Mouse (Mus musculus): ENCODE results near the gene Dph1.
"Not testable (repeated sequence)": the region's sequence is repeated elsewhere in the genome, so short reads cannot be mapped to it uniquely, and the experiment has no call there.

The Dph1 gene

DNA sequence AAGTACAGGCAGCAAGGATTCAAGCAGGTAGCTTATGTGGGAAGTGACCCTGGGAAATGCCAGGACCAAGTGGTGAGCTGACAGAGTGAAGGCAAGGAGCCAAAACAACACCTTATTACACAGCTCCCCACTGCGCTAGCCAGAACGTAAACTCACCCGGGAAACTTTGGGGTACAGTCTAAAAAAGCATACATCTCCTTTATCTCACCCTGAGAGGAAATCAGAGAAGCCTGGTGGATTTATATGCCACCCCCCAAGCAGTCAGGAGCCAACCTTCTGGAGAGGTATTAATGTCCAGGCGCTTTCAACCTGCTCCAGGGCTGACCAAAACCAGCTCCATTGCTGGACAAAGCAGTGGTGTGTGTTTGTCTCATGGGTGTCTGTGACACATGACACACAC, 12.9 kb upstream of the Dph1 start:
- no peak for DNase-seq (ENCODE audit: low spot score in 2 of 2)

DNA sequence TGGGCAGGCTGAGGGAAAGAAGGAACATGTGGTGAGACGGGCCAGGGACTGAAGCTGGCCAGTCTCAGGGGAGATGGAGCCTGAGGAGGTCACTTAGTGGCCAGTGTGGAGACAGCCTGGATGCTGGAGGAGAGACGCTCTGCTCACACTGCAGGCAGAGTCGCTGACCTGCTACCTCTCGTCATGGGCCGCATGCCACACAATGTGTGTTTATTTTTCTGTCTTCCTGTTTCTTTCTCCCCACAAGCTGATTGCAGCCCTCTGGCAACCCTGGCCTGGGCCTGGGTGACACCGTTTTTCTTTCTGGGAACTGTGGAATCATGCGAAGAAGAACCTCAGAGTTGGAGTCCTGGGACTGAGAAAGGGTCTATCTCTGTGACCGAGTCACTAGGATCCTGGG, 10.7 kb upstream of the Dph1 start:
- no peak for DNase-seq (ENCODE audit: low spot score in 2 of 2)

- no peak for DNase-seq (ENCODE audit: low spot score in 2 of 2)
Measured at GRCm38 (mm10) chr11:75200935-75201334, 9.9 kb upstream of the Dph1 start.

GRCm38 (mm10) chr11:75199951-75200350, 8.9 kb upstream of the Dph1 start:
- DNase-seq (ENCODE audit: low spot score in 2 of 2): no peak

DNA sequence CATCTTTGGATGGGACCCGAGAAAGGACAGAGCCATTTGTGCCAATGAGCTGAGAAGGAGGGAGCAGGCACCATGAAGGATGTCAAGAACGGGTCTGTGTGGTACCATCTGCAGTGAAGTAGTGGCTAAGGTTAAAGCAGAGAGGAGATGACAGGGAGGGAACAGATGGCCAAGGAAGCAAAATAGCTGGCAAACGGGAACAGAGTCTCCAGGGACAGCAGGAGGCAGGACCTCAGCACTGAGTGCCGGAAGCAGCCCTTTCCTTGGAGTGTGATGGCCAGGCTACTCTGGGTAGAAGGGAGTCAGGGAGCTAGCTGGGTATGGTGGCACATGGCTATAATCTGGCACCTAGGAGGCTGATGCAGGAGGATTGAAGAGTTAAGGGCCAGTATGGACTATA, 7.8 kb upstream of the Dph1 start:
- no peak for DNase-seq (ENCODE audit: low spot score in 2 of 2)

DNA sequence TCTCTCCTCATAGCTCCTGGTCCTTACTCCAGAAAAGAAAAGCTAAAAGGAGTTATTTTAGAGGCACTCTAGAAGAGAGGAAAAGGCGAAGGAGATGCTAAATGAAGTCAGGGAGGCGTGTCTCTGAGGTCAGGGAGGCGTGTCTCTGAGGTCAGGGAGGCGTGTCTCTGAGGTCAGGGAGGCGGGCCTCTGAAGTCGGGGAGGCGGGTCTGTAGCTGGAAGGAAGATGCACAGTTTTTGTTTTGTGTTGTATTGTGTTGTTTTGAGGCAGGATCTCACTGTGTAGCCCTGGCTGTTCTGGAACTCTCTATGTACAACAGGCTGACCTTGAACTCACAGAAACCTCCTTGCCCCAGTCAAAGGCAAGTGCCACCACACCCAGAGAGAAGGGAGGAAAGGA, 6.9 kb upstream of the Dph1 start:
- no peak for DNase-seq (ENCODE audit: low spot score in 2 of 2)

GRCm38 (mm10) chr11:75196131-75196530, 5.1 kb upstream of the Dph1 start:
- DNase-seq (ENCODE audit: low spot score in 2 of 2): no peak

- no peak for DNase-seq (ENCODE audit: low spot score in 2 of 2)
Measured at GRCm38 (mm10) chr11:75194850-75195461, 3.9 kb upstream of the Dph1 start.

DNA sequence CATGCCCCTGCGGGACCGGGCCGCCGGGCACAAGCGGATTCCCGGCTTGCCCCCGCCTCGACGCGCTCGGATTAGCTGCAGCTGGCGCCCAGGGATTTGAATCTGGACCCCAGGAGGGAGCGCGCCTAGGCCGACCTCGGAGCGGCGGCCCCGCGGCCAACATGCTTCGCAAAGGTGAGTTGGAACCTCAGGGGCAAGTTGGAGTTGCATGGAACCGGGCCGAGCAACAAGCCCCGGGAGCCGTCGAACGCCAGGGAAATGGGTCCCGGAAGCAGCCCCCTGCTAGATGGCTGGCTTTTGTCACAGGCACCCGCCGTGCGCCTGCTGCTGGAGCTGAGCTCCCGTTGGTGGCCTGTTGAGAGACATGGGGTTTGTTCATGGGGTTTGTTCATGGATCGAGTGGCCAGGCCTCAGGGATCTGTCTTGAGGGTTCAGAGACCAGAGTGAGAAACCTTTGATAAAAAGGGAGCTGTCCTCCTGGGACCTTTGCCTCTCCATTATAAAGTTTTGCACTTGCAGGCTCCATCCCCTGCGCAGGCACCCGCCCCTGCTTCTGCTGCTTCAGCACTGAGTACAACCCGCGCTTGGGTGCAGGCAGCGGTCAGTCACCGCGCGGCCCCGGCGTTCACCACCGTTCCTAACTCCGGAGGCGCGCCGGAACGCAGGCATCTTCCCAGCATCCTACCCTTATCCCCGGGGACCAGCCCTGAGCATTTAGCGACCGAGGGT, 3.2 kb upstream of the Dph1 start:
- DNase-seq (ENCODE audit: low spot score in 2 of 2): no peak

DNA sequence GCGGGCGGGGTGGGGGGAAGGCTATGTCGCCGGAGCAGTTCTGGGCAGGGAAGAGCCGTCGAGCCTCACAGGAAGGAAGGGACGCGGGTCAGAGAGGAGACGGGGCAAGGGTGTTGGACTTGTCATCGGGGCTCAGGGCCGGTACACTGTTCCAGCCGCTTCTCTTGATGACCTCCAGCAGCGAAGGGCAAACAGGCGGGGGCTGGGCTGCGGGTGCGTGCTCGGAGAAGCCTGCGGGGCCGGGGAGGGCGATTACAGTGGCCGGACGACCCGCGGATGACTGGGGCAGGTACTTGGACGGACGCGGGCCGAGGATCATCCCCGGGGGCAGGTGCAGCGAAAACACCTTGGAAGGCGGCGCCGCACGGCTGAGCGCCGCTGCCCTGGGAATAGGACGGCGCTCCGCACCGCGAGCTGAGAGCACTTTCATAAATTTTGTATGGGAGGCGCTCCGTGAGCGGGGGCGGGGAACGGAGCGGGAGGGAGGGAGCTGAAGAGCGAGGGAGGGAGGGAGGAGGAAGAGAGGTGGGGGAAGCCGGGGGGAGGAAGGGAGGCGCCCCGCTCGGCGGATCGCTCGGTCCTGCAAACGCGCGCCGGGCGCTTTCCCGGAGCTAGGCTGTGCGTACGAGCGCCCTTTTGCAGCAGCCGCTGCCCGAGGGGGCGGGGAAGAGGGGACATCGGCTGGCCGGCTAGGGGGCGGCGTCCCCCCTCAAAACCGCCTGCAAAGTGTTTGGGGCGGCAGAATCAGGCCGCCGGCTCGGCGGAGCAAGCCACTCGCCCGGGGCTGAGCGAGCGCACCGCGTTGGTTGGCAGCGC, 2.4 kb upstream of the Dph1 start, which contains the start of gene Rtn4rl1:
Rtn4rl1 (plus strand) TSS at position 528 of the 816 bp plus-strand sequence.
- no peak for DNase-seq (ENCODE audit: low spot score in 2 of 2)

DNA sequence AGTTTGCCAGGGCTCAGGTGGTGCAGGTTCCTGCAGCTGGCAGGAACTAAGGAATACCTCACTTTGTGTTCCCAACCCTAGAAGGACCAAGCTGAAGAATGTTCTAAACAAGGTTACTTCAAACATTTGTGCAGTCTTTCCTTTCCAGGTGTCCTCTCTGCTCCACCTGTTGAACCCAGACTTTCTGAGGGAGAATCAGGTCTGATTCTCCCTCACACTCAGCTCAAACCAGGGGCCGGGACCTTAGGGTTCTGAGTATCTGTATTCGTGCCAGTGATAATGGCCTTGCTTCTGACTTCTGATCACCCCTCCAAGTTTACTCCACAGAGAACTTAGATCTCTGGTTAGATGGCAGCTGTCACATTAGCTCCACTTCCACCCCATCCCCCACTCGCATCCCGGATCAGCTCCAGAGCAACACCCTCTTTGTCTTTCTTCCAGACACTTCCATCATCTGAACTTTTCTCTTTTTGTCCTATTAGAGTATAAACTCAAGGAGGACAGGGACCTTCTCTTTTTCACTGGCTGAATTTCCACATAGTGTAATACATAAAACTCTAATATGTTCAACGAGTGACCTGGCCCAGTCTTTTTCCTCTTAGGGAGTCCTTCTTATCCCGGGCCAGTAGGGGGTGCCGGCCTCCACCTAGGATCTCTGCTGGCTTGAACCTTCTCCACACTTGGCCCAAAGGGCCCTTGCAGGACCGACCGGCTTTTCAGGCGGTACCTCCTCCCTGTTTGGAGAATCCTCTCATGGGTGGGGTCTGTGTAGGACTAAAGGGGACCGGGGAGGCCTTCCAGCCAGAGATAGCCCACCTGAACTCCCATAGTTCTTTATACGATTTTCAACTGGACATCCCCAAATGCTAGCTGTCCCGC, 1.5 kb upstream of the Dph1 start:
- DNase-seq (ENCODE audit: low spot score in 2 of 2): no peak

DNA sequence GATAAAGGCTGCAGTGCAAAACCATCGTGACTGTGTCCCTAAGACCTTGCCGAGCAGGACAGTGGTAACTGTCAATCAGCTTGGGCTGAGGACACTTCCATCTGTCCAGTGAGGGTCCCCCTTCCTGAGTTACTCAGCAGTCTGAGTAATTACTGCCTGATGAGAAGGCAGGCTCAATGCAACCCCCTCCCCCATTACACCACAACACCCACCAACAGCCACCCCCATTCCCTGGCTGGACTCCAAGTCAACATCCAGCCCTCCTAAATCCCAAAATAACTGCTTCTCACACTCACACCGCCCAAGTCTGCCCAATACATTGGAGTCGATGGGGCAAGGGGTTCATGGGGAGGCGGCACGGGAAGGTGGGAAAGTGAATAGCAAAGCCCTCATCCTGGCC, 800 bp upstream of the Dph1 start:
- no peak for DNase-seq (ENCODE audit: low spot score in 2 of 2)

DNA sequence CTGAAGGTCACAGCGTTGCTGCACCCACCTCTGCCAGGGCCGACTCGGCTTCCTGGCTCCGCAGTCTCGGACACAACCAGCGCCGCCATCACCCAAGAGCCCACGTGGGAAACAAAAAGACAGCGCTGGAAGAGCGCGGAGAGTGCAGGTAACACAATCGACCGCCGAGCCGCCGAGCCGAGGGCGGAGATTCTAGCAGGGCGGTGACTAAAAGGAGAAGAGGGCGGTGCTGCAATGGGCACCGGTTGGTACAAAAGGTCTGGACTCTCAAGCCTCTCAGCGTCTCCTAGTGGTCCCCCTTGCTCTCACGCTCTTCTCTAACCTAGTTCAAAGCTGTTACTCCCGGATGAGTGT, 693 bp downstream of the Dph1 start:
- DNase-seq (ENCODE audit: low spot score in 2 of 2): peak in 1 of 2 experiments; percentile 67

DNA sequence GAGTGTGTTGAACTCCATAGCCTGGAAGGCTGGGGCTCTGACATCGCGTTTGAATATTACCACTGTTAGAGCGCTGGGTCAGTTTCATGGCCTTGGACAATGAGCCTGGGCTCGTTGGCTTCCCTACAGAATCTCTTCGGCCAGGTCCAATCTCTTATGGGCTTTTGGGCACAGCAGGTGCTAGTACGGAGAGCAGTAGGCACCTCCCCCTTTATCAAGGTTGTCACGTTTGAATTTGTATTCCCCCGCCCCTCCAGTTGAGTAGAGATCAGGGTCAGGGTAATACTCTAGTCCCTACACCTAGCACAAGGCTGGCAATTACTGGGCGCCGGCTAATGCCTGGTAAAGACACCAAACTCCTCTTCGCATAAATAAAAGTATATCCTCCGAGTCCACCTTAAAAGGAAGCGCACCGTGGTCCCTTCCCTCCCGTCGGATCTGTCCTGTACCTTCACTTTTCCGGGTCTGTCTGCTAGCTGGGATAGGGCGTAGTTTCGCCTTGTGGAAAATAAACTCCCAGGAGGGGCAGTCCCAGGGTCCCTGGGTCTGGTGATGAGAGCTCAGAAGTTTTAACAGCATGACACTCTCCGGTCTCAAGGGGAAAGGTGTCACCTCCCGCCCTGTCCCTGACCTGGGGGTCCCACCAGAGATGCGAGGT, 1.2 kb downstream of the Dph1 start:
- DNase-seq (ENCODE audit: low spot score in 2 of 2): no peak

DNA sequence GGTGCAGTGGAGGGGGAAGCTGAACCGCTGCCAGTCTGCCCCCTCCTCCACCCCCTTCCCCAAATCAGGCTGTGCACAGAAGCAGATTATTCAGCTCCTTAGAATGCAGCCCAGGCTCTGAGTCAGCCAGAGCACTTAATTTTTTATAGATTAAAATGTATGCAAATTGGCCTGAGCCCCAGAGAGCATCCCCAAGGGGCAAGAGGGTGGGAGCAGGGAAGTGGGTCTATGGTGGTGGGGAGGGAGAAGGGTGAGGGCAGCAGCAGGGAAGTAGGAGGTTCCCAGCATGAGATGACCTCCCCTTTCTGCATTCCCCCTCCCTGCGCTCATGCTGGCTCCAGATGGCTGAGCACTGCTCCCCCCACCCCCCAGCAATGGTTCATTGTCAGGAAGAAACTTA, 6.1 kb downstream of the Dph1 start:
- DNase-seq (ENCODE audit: low spot score in 2 of 2): no peak

DNA sequence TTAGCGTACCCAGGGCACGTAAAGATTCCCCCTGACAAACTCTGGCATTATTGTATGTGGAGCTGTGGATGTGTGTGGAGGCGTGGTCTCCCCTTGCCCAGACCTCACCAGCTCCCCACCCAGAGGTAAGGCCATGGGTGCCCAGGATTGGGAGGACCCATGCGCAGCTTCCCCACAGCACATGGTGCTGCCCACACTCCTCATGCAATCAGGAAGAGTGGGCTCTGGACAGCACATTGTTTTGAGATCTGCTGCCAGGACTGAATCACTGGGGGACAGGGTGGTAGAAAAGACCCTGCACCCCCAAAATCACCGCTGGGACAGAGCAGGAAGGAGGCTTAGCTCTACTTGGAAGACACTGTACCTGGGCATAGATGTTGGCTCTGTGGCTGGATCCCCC, 6.5 kb downstream of the Dph1 start:
- DNase-seq (ENCODE audit: low spot score in 2 of 2): no peak

DNA sequence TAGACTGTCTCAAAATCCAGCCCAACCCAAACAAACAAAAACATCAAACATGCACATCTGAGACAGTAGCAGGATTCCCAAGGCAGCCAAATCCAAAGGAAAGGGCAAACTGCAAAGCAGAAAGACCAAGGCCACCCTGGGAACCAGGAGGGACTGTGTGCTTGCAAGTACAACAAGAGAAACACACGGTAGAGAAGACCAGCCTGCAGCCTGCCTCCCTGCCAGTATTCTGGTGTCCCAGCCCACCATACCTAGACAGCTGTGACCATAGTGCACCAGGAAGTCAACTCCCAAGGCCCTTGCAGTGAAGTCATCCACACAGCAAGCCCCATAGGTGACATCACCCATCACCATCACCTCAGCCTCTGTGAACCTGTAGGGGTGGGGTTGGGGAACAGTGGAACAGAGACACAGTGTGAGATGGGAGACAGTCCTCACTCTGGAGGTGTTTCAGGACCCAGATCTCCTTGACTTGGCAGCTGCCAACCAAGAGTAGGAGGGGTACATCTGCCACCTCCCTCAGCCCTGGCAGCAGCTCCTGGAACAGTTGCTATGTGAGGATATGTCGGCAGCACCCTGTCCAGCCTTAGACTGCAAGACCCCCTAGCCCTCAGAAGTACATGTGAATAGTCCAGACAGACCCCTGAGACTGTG, 7.0 kb downstream of the Dph1 start:
- no peak for DNase-seq (ENCODE audit: low spot score in 2 of 2)

DNA sequence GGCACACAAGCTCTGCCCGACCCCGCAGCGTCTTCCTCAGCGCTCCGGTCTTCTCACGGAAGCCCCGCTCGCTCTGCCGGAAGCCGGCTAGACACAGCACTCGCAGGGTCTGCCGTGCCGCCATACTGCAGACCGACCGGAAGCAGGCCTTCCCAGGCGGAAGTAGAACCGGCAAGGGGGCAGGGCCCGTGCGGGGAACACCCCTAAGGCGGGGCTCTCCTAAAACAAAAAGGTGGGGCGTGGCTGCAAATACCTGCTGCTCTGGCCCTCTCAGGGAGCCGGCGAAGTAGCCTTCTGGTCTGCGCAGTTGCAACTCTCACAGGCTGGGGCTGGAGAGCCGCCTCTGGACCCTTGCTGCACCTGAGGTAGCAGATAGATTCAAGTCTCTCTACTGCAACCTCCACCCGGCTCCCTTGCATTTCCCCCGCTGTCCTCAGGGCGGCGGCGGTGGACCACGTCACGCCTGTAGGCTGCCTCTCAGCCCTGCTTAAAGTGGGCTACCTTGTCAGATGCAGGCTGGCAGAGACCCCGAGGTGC, 12.3 kb downstream of the Dph1 start, which contains the start of gene Ovca2:
Ovca2 (minus strand) TSS at position 164 of the 537 bp plus-strand sequence.
- DNase-seq (ENCODE audit: low spot score in 2 of 2): peak; percentile 85

DNA sequence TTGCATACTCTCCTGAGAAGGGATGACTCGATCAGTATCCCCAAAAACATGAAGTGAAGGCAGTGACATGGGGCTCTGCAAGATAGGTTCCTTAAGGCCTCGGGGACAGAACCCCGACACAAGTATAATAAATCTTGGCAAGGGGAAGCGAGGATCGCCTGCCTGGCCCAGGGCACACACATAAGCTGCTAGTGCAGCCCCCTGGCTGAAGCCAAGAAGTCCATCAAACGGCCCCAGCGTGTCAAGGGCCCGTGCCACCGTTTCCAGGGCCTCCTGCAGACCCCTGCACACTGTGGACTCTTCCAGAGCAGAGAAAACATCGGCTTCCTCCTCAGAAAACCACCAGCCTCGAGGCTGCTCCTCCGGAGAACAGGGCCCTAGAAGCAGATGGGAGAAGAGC, 13.0 kb downstream of the Dph1 start:
- DNase-seq (ENCODE audit: low spot score in 2 of 2): no peak

DNA sequence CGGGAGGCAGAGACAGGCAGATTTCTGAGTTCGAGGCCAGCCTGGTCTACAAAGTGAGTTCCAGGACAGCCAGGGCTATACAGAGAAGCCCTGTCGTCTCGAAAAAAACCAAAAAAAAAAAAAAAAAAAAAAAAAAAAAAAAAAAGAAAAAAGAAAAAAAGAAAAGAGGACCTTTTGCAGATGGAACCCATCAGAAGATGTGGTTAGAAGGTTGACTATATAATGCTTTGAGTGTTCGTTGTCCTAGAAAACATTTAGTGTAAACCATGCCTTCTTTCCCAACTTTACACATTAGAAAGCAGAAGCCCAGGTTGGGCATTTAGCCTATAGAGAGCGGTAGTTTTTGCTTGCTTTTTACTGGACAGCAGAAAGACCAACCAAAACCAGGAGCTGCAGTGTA, 16.5 kb downstream of the Dph1 start:
- DNase-seq (ENCODE audit: low spot score in 2 of 2): not testable (repeated sequence)

DNA sequence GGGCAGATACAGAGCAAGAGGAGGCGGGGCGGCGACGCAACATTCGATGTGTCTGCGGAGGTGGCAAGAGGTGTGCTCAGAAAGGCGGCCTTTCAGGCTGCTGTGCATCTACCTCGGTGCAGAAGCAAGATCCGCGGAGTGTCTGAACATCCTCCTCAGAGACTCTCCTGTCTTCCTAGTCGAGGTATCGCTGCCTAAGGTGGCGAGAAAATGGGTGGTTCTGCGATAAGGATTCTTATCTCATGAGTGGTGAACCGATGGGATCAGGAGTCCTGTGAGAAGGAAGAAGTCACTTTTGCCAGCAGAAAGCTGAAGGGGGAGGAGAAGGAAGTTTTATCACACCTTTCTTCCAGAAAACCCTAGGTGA, 17.3 kb downstream of the Dph1 start:
- no peak for DNase-seq (ENCODE audit: low spot score in 2 of 2)
